Mouse (Mus musculus) small intestine, adult 2 months (tissue): ENCODE measurements around the gene Asgr2. TPM values are rescaled to one million over a fixed set of nuclear protein-coding genes. Genes with fewer than 3 reads are reported as not detected.

ENCODE experiments used
- H3K27ac ChIP-seq: fragments of 200-500 bp; 2 replicates; pipeline ENCODE4 v1.5.1; 2012; ENCODE audit warnings: low read depth, low read length, control low read depth, inconsistent platforms; ENCODE audit not compliant: insufficient read depth
- H3K27me3 ChIP-seq: fragments of 200-500 bp; 2 replicates; pipeline ENCODE4 v1.6.1; 2012; ENCODE audit warnings: mild to moderate bottlenecking, moderate library complexity, low read length, inconsistent platforms; ENCODE audit not compliant: control insufficient read depth, insufficient read depth
- H3K36me3 ChIP-seq: fragments of 200-500 bp; 2 replicates; pipeline ENCODE4 v1.6.1; 2012; ENCODE audit warnings: mild to moderate bottlenecking, low read length, control low read depth, inconsistent platforms; ENCODE audit not compliant: control insufficient read depth, insufficient read depth
- H3K4me1 ChIP-seq: fragments of 200-500 bp; 2 replicates; pipeline ENCODE4 v1.6.1; 2012; ENCODE audit warnings: low read length, inconsistent platforms, mixed read lengths; ENCODE audit not compliant: control insufficient read depth, insufficient read depth, insufficient read length
- H3K4me3 ChIP-seq: fragments of 200-500 bp; 2 replicates; pipeline ENCODE4 v1.5.1; 2012; ENCODE audit warnings: low read depth, mild to moderate bottlenecking, control low read depth, inconsistent platforms, low read length, moderate library complexity
- CTCF ChIP-seq: fragments of 200-500 bp; IDR thresholded peaks from 2 replicates; pipeline ENCODE4 v1.5.1; 2012; ENCODE audit warnings: low read depth, mild to moderate bottlenecking, control low read depth, inconsistent platforms, low read length, moderate library complexity, mixed read lengths; ENCODE audit not compliant: insufficient replicate concordance, insufficient read length; ENCODE audit errors: extremely low read depth
- POLR2A ChIP-seq: fragments of 200-500 bp; IDR thresholded peaks from 2 replicates; pipeline ENCODE4 v1.6.1; 2012; ENCODE audit warnings: low read depth, mild to moderate bottlenecking, control low read depth, inconsistent platforms, low read length, moderate library complexity
- WGBS: fragments of 180-500 bp; shearing (Covaris S2); methylation state at CpG from one replicate; pipeline ENCODE4 v1.1.7; 2018; 5-methylcytosine and 5-hydroxymethylcytosine counted together
- polyA plus RNA-seq: library from polyadenylated mRNA; depleted of rRNA; stranded (reverse); fragments of >200 nt; gene quantifications from 2 replicates; pipeline ENCODE4 v1.2.3, GENCODE M21; 2012; rRNA removed

Gene Asgr2
- polyA plus RNA-seq: 0.16 and 0.30 TPM in 2 replicates

GRCm38 (mm10) chr11:70091986-70092783, at the start of gene Asgr2:
Asgr2 (plus strand) TSS chr11:70092644.
- WGBS: 63% methylated on average over 12 of the region's 12 CpGs
- H3K27ac ChIP-seq: peak within 1 kb of the TSS; percentile 37; the same call in 1 of the 2 replicates

DNA sequence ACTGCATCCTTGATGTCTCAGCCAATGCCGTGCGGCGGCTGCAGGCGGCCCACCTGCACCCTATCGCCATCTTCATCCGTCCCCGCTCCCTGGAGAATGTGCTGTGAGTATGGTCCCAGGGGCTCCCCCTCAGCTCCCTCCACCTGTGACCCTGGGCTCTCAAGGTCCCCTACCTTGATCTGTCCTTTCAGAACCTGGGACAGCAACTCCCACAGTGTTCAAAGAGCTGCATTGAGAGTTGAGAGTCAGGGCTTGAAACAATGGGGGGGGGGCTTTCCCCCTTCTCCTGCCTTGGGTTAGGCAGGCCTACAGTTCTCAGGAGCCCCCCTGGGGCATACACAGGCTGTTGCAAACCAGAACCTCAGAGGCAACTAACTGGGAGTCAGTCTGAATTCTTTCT, 48.8 kb upstream of the Asgr2 start:
- 86% methylated on average over 7 of the region's 7 CpGs for WGBS
- H3K36me3 ChIP-seq: peaks cover 3% of the 10 kb centered on the region; the same call in 1 of the 2 replicates
- TF ChIP-seq CTCF (no peak), POLR2A (no peak)

More at GRCm38 (mm10) chr11:70091986-70092783, at the start of gene Asgr2:
- TF ChIP-seq CTCF (no peak), POLR2A (no peak)
- no peak within 1 kb of the TSS for H3K4me3 ChIP-seq
- peaks cover 2% of the 10 kb centered on the region; the same call in 1 of the 2 replicates for H3K4me1 ChIP-seq
- no peaks in the 10 kb centered on the region for H3K36me3 ChIP-seq
- H3K27me3 ChIP-seq: no peaks in the 10 kb centered on the region

GRCm38 (mm10) chr11:70045435-70045834, 47.0 kb upstream of the Asgr2 start:
- 61% methylated on average over 9 of the region's 9 CpGs for WGBS

More for the DNA sequence above, 48.8 kb upstream of the Asgr2 start:
- Histone ChIP-seq H3K4me3 (no peak overlapping the region), H3K27me3 (no peaks in the 10 kb centered on the region), H3K4me1 (no peaks in the 10 kb centered on the region), H3K27ac (no peak overlapping the region)

GRCm38 (mm10) chr11:70049366-70049765, 43.1 kb upstream of the Asgr2 start:
- TF ChIP-seq POLR2A (no peak), CTCF (no peak)
- no peaks in the 10 kb centered on the region for H3K4me1 ChIP-seq
- H3K36me3 ChIP-seq: no peaks in the 10 kb centered on the region
- H3K4me3 ChIP-seq: no peak overlapping the region
- H3K27ac ChIP-seq: no peak overlapping the region
- WGBS: 54% methylated on average over 6 of the region's 6 CpGs
- H3K27me3 ChIP-seq: no peaks in the 10 kb centered on the region

More at GRCm38 (mm10) chr11:70045435-70045834, 47.0 kb upstream of the Asgr2 start:
- H3K36me3 ChIP-seq: peaks cover 3% of the 10 kb centered on the region; the same call in 1 of the 2 replicates
- H3K27ac ChIP-seq: no peak overlapping the region
- TF ChIP-seq CTCF: no peak
- H3K27me3 ChIP-seq: no peaks in the 10 kb centered on the region
- H3K4me3 ChIP-seq: no peak overlapping the region
- H3K4me1 ChIP-seq: no peaks in the 10 kb centered on the region

DNA sequence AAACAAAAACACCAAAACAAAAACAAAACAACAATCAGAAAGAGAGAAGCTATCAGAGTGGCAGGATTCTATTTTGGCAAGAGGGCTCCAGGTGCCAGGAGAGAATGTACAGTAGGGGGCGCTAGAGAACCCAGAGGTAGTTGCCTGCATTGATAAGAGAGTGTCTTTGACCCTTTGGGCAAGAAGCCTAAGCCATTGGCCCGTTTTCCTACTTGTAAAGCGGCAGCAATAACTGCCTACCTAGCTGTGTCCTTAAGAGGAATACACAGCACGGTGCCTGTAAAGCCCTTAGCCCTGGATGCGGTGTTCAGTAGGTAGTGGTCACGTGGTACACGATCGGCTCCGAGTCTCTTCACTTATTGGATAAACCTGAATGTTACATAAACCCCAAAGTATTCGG, 42.6 kb upstream of the Asgr2 start:
- Histone ChIP-seq H3K27ac (no peak overlapping the region), H3K36me3 (no peaks in the 10 kb centered on the region), H3K4me3 (no peak overlapping the region), H3K27me3 (no peaks in the 10 kb centered on the region), H3K4me1 (no peaks in the 10 kb centered on the region)
- WGBS: 49% methylated on average over 10 of the region's 10 CpGs
- TF ChIP-seq POLR2A (no peak), CTCF (peak; percentile 42; the same call in 1 of the 2 replicates)

GRCm38 (mm10) chr11:70053156-70053555, 39.3 kb upstream of the Asgr2 start:
- TF ChIP-seq POLR2A (no peak), CTCF (no peak)
- WGBS: 69% methylated on average over 7 of the region's 7 CpGs
- no peak overlapping the region for H3K27ac ChIP-seq

GRCm38 (mm10) chr11:70053898-70054570, 38.4 kb upstream of the Asgr2 start, which contains the start of gene Asgr1:
Asgr1 (plus strand) TSS chr11:70054085.
- Histone ChIP-seq H3K27ac (no peak within 1 kb of the TSS), H3K4me3 (no peak within 1 kb of the TSS)
- TF ChIP-seq CTCF: no peak

More at GRCm38 (mm10) chr11:70053156-70053555, 39.3 kb upstream of the Asgr2 start:
- H3K27me3 ChIP-seq: no peaks in the 10 kb centered on the region
- no peaks in the 10 kb centered on the region for H3K36me3 ChIP-seq
- H3K4me3 ChIP-seq: no peak overlapping the region
- no peaks in the 10 kb centered on the region for H3K4me1 ChIP-seq

More at GRCm38 (mm10) chr11:70053898-70054570, 38.4 kb upstream of the Asgr2 start, which contains the start of gene Asgr1:
- Histone ChIP-seq H3K36me3 (no peaks in the 10 kb centered on the region), H3K4me1 (no peaks in the 10 kb centered on the region), H3K27me3 (no peaks in the 10 kb centered on the region)
- 72% methylated on average over 10 of the region's 10 CpGs for WGBS
